Mouse (Mus musculus) hindbrain, embryonic 12.5 days (tissue): ENCODE measurements at regions not wholly inside any gene's neighbourhood (a gene's known extent, or its start where the extent isn't known, plus 50 kb on each side); places are given as distances from the start of the nearest gene placed in this dataset.

Experiments
- ATAC-seq: fragments of 200-750 bp; cut with Nextera tagmentation; 2 replicates; pipeline ENCODE4 v1.8.0; 2017; ENCODE audit warnings: moderate TSS enrichment; ENCODE audit not compliant: low FRiP score
- H3K27ac ChIP-seq: fragments of 300-500 bp; sonication (generic); 2 replicates; pipeline ENCODE4 v1.5.1; 2016; ENCODE audit warnings: mild to moderate bottlenecking
- H3K27me3 ChIP-seq: fragments of 300-500 bp; sonication (generic); 2 replicates; pipeline ENCODE4 v1.6.1; 2016; ENCODE audit warnings: mild to moderate bottlenecking
- H3K36me3 ChIP-seq: fragments of 300-500 bp; sonication (generic); 2 replicates; pipeline ENCODE4 v1.6.1; 2016; ENCODE audit warnings: mild to moderate bottlenecking
- H3K4me1 ChIP-seq: fragments of 300-500 bp; sonication (generic); 2 replicates; pipeline ENCODE4 v1.6.1; 2016
- H3K4me2 ChIP-seq: fragments of 300-500 bp; sonication (generic); replicated peaks from 2 replicates; pipeline ENCODE4 v1.6.1; 2016; ENCODE audit warnings: mild to moderate bottlenecking
- H3K4me3 ChIP-seq: fragments of 300-500 bp; sonication (generic); 2 replicates; pipeline ENCODE4 v1.5.1; 2016; ENCODE audit warnings: mild to moderate bottlenecking
- H3K9ac ChIP-seq: fragments of 300-500 bp; sonication (generic); 2 replicates; pipeline ENCODE4 v1.6.1; 2016; ENCODE audit warnings: mild to moderate bottlenecking, moderate library complexity
- H3K9me3 ChIP-seq: fragments of 300-500 bp; sonication (generic); replicated peaks from 2 replicates; pipeline ENCODE4 v1.6.1; 2016; ENCODE audit warnings: mild to moderate bottlenecking
- WGBS: fragments of 180-500 bp; shearing (Covaris S2); methylation state at CpG from one replicate; pipeline ENCODE4 v1.1.7; 2016; 5-methylcytosine and 5-hydroxymethylcytosine counted together

DNA sequence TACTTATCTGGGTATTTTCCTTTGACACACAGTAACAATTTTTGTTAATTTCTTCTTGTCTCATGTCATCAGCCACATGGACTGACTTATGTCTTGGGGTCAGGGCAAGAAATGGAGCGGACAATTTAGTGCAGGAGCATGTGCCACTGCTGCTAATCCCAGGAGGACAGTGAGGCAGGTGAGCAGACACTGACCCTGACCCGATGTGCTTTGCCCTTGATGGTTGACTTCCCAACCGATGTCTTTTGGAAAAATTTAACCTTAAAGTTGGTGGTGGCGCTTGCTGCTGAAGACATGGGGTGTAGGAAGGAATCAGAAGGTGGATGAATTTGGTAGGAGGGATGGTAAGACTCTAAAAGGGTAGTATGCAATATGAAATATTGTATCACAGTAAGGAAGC lies 72.9 kb upstream of the Ercc4 start:
- Histone ChIP-seq H3K27me3 (no peaks in the 10 kb centered on the region), H3K4me2 (no peak overlapping the region), H3K9me3 (no peaks in the 10 kb centered on the region), H3K4me3 (no peak overlapping the region), H3K27ac (no peak overlapping the region), H3K4me1 (no peaks in the 10 kb centered on the region), H3K9ac (no peak overlapping the region), H3K36me3 (no peaks in the 10 kb centered on the region)
- 91% methylated on average over 4 of the region's 4 CpGs for WGBS
- no peak for ATAC-seq

DNA sequence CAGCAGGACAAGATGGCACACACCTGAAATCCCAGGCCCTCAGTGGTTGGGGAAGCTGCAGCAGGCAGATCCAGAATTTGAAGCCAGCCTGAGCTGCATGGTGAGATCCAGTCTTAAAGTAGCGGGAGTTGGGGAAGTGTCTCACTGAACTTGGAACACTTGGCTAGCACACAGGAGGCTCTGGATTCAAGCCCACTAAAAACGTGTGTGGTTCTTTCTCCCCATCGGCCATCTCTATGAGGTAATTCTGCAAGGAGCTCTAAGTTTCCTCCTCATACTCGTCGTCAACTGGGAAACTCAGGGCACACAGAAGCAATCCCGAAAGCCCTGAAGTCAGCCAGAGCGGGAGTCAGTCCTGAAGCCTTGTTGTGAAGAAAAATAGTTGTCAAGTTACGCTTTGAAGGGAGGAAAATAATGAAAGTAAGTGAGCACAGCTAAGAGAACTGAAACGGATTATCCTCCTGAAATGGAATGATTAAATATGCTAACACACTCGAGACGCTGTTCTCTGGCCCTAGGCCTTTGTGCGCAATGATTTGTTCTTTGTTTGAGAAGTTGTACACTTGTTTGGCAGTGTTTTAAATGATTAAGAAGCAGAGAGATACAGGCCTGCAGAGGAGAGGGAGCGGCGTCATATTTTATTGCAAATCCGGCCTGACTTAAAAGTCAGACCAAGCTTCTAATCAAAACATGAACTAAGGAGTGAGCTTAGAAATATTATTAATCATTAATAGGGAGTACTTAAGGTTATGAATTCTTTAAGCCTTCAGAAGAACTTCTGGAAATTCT lies 69.0 kb upstream of the Ercc4 start:
- Histone ChIP-seq H3K27me3 (no peaks in the 10 kb centered on the region), H3K9me3 (no peaks in the 10 kb centered on the region), H3K9ac (no peak overlapping the region), H3K4me2 (no peak overlapping the region), H3K4me3 (no peak overlapping the region), H3K27ac (no peak overlapping the region), H3K4me1 (no peaks in the 10 kb centered on the region), H3K36me3 (no peaks in the 10 kb centered on the region)
- no peak for ATAC-seq
- 71% methylated on average over 15 of the region's 15 CpGs for WGBS

DNA sequence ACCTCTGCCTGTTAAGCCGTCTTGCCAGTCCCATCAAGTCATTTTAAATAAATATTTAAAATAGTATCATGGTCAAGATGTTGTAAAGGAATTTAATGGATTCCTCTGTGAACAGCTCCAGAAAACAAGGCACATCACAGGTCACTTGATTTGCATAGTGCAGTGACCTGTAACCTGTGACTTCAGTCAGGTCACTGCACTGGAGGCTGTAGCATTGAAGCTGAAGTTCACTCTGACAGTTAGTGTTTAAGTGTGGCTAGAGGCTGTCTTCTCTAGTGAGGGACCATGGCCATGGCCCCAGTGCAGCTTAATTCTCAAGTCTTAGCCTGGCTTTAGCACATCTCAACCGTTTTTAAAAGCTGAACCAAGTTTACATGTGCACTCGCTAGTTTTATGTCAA lies 68.1 kb upstream of the Ercc4 start:
- ATAC-seq: no peak
- Histone ChIP-seq H3K36me3 (no peaks in the 10 kb centered on the region), H3K4me1 (no peaks in the 10 kb centered on the region), H3K27me3 (no peaks in the 10 kb centered on the region), H3K27ac (no peak overlapping the region), H3K4me2 (no peak overlapping the region), H3K4me3 (no peak overlapping the region), H3K9ac (no peak overlapping the region), H3K9me3 (no peaks in the 10 kb centered on the region)
- WGBS: 72% methylated on average over 3 of the region's 3 CpGs

DNA sequence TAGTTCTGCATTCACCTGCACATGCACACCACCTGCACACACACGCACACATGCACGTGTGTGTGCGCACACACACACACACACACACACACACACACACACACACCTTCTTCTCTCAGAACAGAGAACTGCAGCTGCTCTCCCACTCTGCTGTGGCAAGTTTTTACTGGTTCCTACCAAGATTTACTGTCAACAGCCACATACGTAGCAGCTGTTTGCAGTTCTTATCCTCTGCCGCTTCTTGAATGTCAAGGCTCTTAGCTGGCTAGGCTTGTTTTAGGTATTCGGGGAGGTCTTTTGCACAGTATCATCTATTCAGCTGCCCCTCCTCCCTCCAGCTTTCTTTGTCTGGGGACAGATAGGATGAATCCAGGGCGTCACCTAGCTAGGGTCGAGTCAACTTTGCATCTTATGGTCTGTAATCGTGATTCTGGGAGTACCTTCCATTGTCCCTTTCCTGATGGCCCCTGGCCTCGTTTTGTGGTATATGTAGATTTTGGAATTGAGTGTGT lies 64.3 kb upstream of the Ercc4 start:
- Histone ChIP-seq H3K4me1 (no peaks in the 10 kb centered on the region), H3K27ac (no peak overlapping the region), H3K4me3 (no peak overlapping the region), H3K27me3 (no peaks in the 10 kb centered on the region), H3K9ac (no peak overlapping the region), H3K9me3 (no peaks in the 10 kb centered on the region), H3K36me3 (no peaks in the 10 kb centered on the region), H3K4me2 (no peak overlapping the region)
- 81% methylated on average over 10 of the region's 10 CpGs for WGBS
- ATAC-seq: no peak

DNA sequence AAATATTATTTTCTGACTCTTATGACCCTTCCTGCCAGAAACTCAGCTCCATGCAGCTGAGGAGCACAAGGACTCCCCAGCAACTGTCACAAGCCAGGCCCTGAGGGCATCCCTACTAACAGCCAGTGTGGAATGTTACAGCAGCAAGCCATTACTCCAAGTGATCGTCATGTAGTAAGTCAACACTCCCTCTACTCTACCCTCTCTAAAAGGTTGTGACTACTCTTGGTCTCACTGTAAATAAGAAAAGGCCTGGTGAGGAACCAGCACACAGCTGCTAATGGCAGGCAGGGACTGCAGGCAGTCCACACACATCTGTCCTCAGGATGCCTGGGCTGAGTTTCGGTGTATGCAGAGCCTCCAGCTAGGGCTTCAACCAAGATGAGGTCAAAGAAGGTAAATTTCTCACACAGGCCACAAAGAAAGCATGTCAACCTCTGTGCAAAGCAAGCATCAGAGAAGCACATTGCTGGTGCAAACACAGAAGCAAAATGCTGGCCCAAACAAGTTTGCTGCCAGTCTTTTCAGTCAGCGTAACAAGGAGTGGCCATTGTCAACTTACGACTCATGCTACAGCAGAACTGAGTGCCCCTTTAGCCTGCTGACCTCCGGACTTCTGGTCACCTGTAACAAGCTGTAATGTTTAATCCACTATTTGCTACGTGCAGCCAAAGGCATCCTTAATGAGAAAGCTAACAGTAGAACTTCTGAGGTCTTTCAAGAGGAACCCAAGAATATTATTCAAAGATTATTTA lies 62.9 kb upstream of the Ercc4 start:
- Histone ChIP-seq H3K9ac (no peak overlapping the region), H3K4me2 (no peak overlapping the region), H3K9me3 (no peaks in the 10 kb centered on the region), H3K4me1 (no peaks in the 10 kb centered on the region), H3K4me3 (no peak overlapping the region), H3K27ac (no peak overlapping the region), H3K27me3 (no peaks in the 10 kb centered on the region), H3K36me3 (no peaks in the 10 kb centered on the region)
- WGBS: 77% methylated on average over 6 of the region's 6 CpGs
- ATAC-seq: no peak

DNA sequence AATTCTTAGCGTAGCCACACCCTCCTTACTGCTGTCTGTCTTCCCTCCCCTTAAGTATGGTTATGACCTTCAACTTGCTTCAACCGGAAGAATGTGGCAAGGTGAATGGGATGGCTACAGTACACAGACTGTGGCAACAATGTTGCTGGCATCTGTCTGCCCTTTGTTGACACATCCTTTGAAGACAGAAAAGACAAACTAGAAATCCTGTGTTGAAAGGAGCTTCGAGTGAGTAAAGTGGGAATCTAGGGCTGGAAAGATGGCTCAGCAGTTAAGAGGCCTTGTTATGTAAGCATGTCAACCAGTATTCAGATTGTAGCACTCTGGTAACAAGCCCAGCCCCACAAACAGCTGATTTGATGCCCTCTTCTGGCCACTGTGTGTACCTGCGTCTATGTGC lies 60.2 kb upstream of the Ercc4 start:
- 92% methylated on average over 4 of the region's 4 CpGs for WGBS
- no peaks in the 10 kb centered on the region for H3K4me1 ChIP-seq
- no peak overlapping the region for H3K4me2 ChIP-seq
- H3K9me3 ChIP-seq: no peaks in the 10 kb centered on the region
- H3K4me3 ChIP-seq: no peak overlapping the region
- H3K9ac ChIP-seq: no peak overlapping the region
- ATAC-seq: no peak
- no peak overlapping the region for H3K27ac ChIP-seq
- no peaks in the 10 kb centered on the region for H3K36me3 ChIP-seq
- H3K27me3 ChIP-seq: no peaks in the 10 kb centered on the region

DNA sequence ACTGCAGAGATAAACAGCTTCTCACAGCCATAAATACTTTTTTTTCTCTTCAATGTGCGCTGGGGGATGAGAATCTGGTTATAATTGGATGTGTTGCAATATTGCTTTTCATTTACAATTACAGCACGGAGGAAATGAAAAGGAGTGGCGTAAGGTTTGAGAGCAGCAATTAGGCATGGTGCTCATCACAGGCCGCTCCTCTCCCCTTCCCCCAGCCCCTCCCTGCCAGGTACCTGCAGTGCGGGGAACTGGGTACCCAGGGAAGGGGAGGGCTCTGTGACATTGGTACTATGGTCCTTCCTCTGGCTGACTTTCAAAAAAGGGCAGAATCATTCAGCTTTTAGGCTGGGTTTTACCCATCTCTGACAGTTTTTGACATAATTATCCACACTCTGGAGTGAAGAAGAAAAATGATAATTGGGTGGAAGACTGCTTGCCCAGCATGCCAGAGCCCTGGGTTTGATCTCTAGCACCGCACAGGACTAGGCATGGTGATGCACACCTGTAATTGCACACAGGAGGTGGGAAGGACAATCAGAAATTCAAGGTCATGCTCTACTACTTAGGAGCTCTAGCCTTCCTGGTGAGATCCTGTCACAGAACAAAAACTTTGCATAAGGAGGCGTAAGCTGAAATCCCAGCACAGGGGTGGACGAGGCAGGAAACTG lies 59.1 kb upstream of the Ercc4 start:
- H3K9ac ChIP-seq: no peak overlapping the region
- no peak overlapping the region for H3K4me3 ChIP-seq
- WGBS: 75% methylated on average over 8 of the region's 8 CpGs
- no peak overlapping the region for H3K27ac ChIP-seq
- no peaks in the 10 kb centered on the region for H3K27me3 ChIP-seq
- H3K4me2 ChIP-seq: no peak overlapping the region
- no peaks in the 10 kb centered on the region for H3K9me3 ChIP-seq
- no peaks in the 10 kb centered on the region for H3K4me1 ChIP-seq
- H3K36me3 ChIP-seq: no peaks in the 10 kb centered on the region
- ATAC-seq: no peak

DNA sequence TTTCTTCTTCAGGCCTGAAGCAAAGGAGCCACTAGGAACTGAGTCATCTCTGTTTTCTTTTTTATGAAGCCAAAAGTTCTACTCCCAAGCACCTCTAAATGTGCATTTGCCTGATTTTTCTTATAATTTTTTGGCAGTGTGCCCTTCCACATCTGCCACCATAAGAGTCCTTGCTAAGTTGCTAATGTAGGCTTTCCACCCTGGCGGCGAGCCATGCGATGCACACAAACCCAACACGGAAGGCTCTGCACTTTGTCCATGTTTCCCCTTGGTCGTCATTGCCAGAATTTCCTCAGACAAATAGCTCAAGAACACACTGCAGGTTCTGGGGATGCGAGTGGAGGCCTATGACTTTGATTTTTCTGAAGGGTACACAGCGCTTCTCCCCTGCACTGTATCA lies 54.5 kb upstream of the Ercc4 start:
- H3K9me3 ChIP-seq: no peaks in the 10 kb centered on the region
- H3K4me2 ChIP-seq: no peak overlapping the region
- H3K27me3 ChIP-seq: no peaks in the 10 kb centered on the region
- H3K27ac ChIP-seq: no peak overlapping the region
- no peak overlapping the region for H3K9ac ChIP-seq
- WGBS: 90% methylated on average over 7 of the region's 7 CpGs
- H3K36me3 ChIP-seq: no peaks in the 10 kb centered on the region
- no peak overlapping the region for H3K4me3 ChIP-seq
- no peaks in the 10 kb centered on the region for H3K4me1 ChIP-seq
- no peak for ATAC-seq
